In the genomic region with DNA sequence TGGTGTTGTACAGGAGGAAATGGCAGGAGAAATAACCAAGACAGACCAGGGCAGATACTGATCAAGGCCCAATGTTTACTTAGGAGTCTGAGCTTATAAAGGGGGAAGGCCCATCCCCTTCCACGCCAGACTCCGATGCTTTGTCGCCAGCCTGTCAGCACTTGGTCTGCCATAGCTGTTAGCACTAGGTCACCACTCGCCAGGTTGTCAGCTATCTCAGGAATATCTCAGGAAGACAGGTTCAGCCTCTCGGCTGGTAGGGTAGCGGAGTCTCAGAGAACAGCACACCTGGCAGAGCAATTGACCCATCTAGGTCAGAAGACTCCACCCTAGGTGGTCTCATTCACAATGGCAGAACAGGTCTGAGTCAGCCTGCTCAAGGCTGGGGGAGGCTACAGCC, we compare ENCODE assay signal across 31 mouse cellular contexts.
DNase-seq lines count a peak whose midpoint lies in the region; ATAC-seq and TF ChIP-seq lines count a peak whose summit lies in the region.
"Had no signal": no experiment of that assay in that cellular context is flagged by ENCODE, and none has a peak within 500 bp of the region (broad histone marks: within the 10 kb centered on the region; RNA-seq: fewer than 3 reads in every experiment).

No protein-coding gene starts in this region.

- no peak overlapping the region for H3K9ac ChIP-seq in stomach, embryonic 14.5 days (replicated peaks; ENCODE audit: low read depth, low read length)
- H3K9ac ChIP-seq in stomach, postnatal 0 days (ENCODE audit: low read length), result no peak overlapping the region
- H3K9ac ChIP-seq in intestine, embryonic 16.5 days (ENCODE audit: low read depth, low read length), result no peak overlapping the region
- no peak overlapping the region for H3K9ac ChIP-seq in stomach, embryonic 15.5 days
- H3K9ac ChIP-seq: embryonic facial prominence, embryonic 15.5 days; forebrain, postnatal 0 days; heart, embryonic 13.5 days; liver, embryonic 13.5 days; midbrain, embryonic 15.5 days had no signal

- no peak overlapping the region for H3K4me2 ChIP-seq in stomach, embryonic 14.5 days (replicated peaks; ENCODE audit: low read depth, low read length)
- H3K4me2 ChIP-seq in stomach, postnatal 0 days (replicated peaks; ENCODE audit: low read depth), result no peak overlapping the region
- H3K4me2 ChIP-seq in intestine, embryonic 16.5 days (ENCODE audit: low read depth, low read length), result no peak overlapping the region
- H3K4me2 ChIP-seq in stomach, embryonic 15.5 days, result no peak overlapping the region
- H3K4me2 ChIP-seq: embryonic facial prominence, embryonic 15.5 days; heart, embryonic 13.5 days; liver, embryonic 13.5 days; midbrain, embryonic 15.5 days had no signal

- 64% methylated on average over 6 of the region's 6 CpGs for WGBS in stomach, embryonic 14.5 days
- 58% methylated on average over 6 of the region's 6 CpGs for WGBS in stomach, postnatal 0 days
- 65% methylated on average over 6 of the region's 6 CpGs for WGBS in intestine, embryonic 16.5 days
- WGBS in stomach, embryonic 15.5 days, result 57% methylated on average over 6 of the region's 6 CpGs

- no peaks in the 10 kb centered on the region for H3K27me3 ChIP-seq in stomach, embryonic 14.5 days (ENCODE audit: control insufficient read depth, insufficient read depth, low read length)
- H3K27me3 ChIP-seq in stomach, postnatal 0 days (ENCODE audit: control insufficient read depth, insufficient read depth, low read length), result no peaks in the 10 kb centered on the region
- no peaks in the 10 kb centered on the region for H3K27me3 ChIP-seq in intestine, embryonic 16.5 days (replicated peaks; ENCODE audit: control insufficient read depth, insufficient read depth, low read length)
- H3K27me3 ChIP-seq in stomach, embryonic 15.5 days (replicated peaks), result no peaks in the 10 kb centered on the region
- H3K27me3 ChIP-seq: embryonic facial prominence, embryonic 15.5 days; heart, embryonic 13.5 days; liver, embryonic 13.5 days; midbrain, embryonic 15.5 days had no signal

- intact Hi-C loops in heart, postnatal 10 days (cut with DNase I), result no loop called here

- peak; percentile 69; the same call in 1 of the 2 replicates for ATAC-seq in stomach, embryonic 14.5 days (ENCODE audit: insufficient number of reproducible peaks, insufficient read depth, low FRiP score, low read depth)
- ATAC-seq in stomach, postnatal 0 days (ENCODE audit: low FRiP score, low TSS enrichment), result no peak
- peak; percentile 28; the same call in 1 of the 2 replicates for ATAC-seq in intestine, embryonic 16.5 days
- 0 out of 2 replicates have a peak, but pooled peaks have one; percentile 31 for ATAC-seq in stomach, embryonic 15.5 days (ENCODE audit: insufficient read depth, low FRiP score, low read depth)
- ATAC-seq in erythroblast, adult 5-6 weeks (replicated peaks; ENCODE audit: low FRiP score, poor library complexity, severe bottlenecking), result no peak
- ATAC-seq: CD4-positive, CD25-positive, alpha-beta regulatory T cell, adult 4 months; forebrain, postnatal 0 days; lung, postnatal 0 days; midbrain, embryonic 15.5 days had no signal

- H3K36me3 ChIP-seq in stomach, embryonic 14.5 days (ENCODE audit: control insufficient read depth, insufficient read depth, low read length), result no peaks in the 10 kb centered on the region
- H3K36me3 ChIP-seq in stomach, postnatal 0 days (ENCODE audit: control insufficient read depth, insufficient read depth, low read length), result no peaks in the 10 kb centered on the region
- no peaks in the 10 kb centered on the region for H3K36me3 ChIP-seq in intestine, embryonic 16.5 days (ENCODE audit: control insufficient read depth, insufficient read depth, low read length)
- no peaks in the 10 kb centered on the region for H3K36me3 ChIP-seq in stomach, embryonic 15.5 days
- H3K36me3 ChIP-seq: embryonic facial prominence, embryonic 15.5 days; G1E; heart, embryonic 13.5 days; hindbrain, embryonic 10.5 days; liver, embryonic 13.5 days; midbrain, embryonic 15.5 days had no signal

- H3K4me1 ChIP-seq in stomach, embryonic 14.5 days (ENCODE audit: control insufficient read depth, insufficient read depth, low read length), result no peaks in the 10 kb centered on the region
- no peaks in the 10 kb centered on the region for H3K4me1 ChIP-seq in stomach, postnatal 0 days (replicated peaks; ENCODE audit: control insufficient read depth, insufficient read depth)
- H3K4me1 ChIP-seq in intestine, embryonic 16.5 days (ENCODE audit: control insufficient read depth, insufficient read depth, low read length), result no peaks in the 10 kb centered on the region
- no peaks in the 10 kb centered on the region for H3K4me1 ChIP-seq in stomach, embryonic 15.5 days
- H3K4me1 ChIP-seq: embryonic facial prominence, embryonic 15.5 days; hindbrain, embryonic 10.5 days; liver, embryonic 13.5 days; midbrain, embryonic 15.5 days had no signal

- H3K27ac ChIP-seq in stomach, embryonic 14.5 days (ENCODE audit: low read length), result no peak overlapping the region
- no peak overlapping the region for H3K27ac ChIP-seq in stomach, postnatal 0 days (replicated peaks)
- no peak overlapping the region for H3K27ac ChIP-seq in intestine, embryonic 16.5 days (ENCODE audit: low read length)
- H3K27ac ChIP-seq in stomach, embryonic 15.5 days, result no peak overlapping the region
- H3K27ac ChIP-seq: embryonic facial prominence, embryonic 15.5 days; heart, embryonic 13.5 days; hindbrain, embryonic 10.5 days; hindbrain, postnatal 0 days; layer of hippocampus, adult 2 months; liver, embryonic 13.5 days; macrophage; midbrain, embryonic 15.5 days had no signal

- peak; percentile 70 for DNase-seq in heart, adult 11 months
- DNase-seq in heart, postnatal 10 days, result no peak
- no peak for DNase-seq in stomach, postnatal 0 days (ENCODE audit: low spot score)
- no peak for DNase-seq in adrenal gland, adult (ENCODE audit: inconsistent age in 2 of 2, low spot score in 1 of 2)
- DNase-seq: adrenal gland, postnatal 25 days; cerebellum, adult 18-20 months; cerebellum, postnatal 10 days; forebrain, postnatal 0 days; heart, postnatal 14 days; kidney, adult 18-20 months; kidney, postnatal 36 days; liver, embryonic 13.5 days; lung, adult 18-20 months; retina, postnatal 1 day; right cerebral cortex, postnatal 25 days; thymus, adult 2 months; thymus, postnatal 4 days had no signal

- no peak for TF ChIP-seq CTCF in stomach, postnatal 0 days (IDR thresholded peaks at IDR 0.05; ENCODE audit: low read depth)

- no peaks in the 10 kb centered on the region for H3K9me3 ChIP-seq in stomach, embryonic 14.5 days (ENCODE audit: control insufficient read depth, low read depth, low read length)
- H3K9me3 ChIP-seq in stomach, postnatal 0 days (ENCODE audit: control insufficient read depth, low read length), result no peaks in the 10 kb centered on the region
- H3K9me3 ChIP-seq in intestine, embryonic 16.5 days (ENCODE audit: control insufficient read depth, low read length), result no peaks in the 10 kb centered on the region
- no peaks in the 10 kb centered on the region for H3K9me3 ChIP-seq in stomach, embryonic 15.5 days
- H3K9me3 ChIP-seq: embryonic facial prominence, embryonic 15.5 days; G1E; heart, embryonic 13.5 days; hindbrain, embryonic 10.5 days; liver, embryonic 13.5 days; midbrain, embryonic 15.5 days had no signal

- H3K4me3 ChIP-seq in stomach, embryonic 14.5 days (ENCODE audit: low read depth, low read length), result no peak overlapping the region
- no peak overlapping the region for H3K4me3 ChIP-seq in stomach, postnatal 0 days (ENCODE audit: low read depth, low read length)
- no peak overlapping the region for H3K4me3 ChIP-seq in intestine, embryonic 16.5 days (ENCODE audit: low read length)
- no peak overlapping the region for H3K4me3 ChIP-seq in stomach, embryonic 15.5 days (replicated peaks)
- H3K4me3 ChIP-seq: embryonic facial prominence, embryonic 15.5 days; heart, embryonic 13.5 days; hindbrain, embryonic 10.5 days; layer of hippocampus, adult 2 months; liver, embryonic 13.5 days; midbrain, embryonic 15.5 days had no signal

- TF ChIP-seq EP300 in stomach, postnatal 0 days (optimal IDR thresholded peaks at IDR 0.05), result no peak

Comparison
In these comparisons a context has a peak if more than half of its experiments do, and no peak if none do; other contexts are left out.
1. ATAC-seq: peak in stomach, embryonic 14.5 days (single experiment), intestine, embryonic 16.5 days (single experiment) and stomach, embryonic 15.5 days (single experiment); none in stomach, postnatal 0 days (single experiment) and erythroblast, adult 5-6 weeks (single experiment).